Mouse (Mus musculus): ENCODE results near the gene Foxk1. TPM values are rescaled to one million over a fixed set of nuclear protein-coding genes. Genes with fewer than 3 reads are reported as not detected.
A peak's percentile ranks its signal among the peaks of the same experiment; 100 is the strongest.

The Foxk1 gene
- polyA plus RNA-seq, 1 experiment from 2014 or later, result 4.3 TPM

GRCm38 (mm10) chr5:142420920-142421319, 19.6 kb downstream of the Foxk1 start:
- H3K27ac ChIP-seq (replicated peaks), result peak overlapping the region; percentile 43
- no peak overlapping the region for H3K9ac ChIP-seq
- H3K36me3 ChIP-seq, result peaks cover 18% of the 10 kb centered on the region
- ATAC-seq (ENCODE audit: extremely low read depth, insufficient number of reproducible peaks, low FRiP score, low TSS enrichment), result no peak
- H3K4me3 ChIP-seq, result no peak overlapping the region
- no peak overlapping the region for H3K4me2 ChIP-seq
- H3K27me3 ChIP-seq (replicated peaks), result no peaks in the 10 kb centered on the region
- WGBS, result 79% methylated on average over 9 of the region's 9 CpGs
- no peaks in the 10 kb centered on the region for H3K9me3 ChIP-seq
- peaks cover 90% of the 10 kb centered on the region for H3K4me1 ChIP-seq

GRCm38 (mm10) chr5:142421886-142422285, 20.6 kb downstream of the Foxk1 start:
- H3K4me1 ChIP-seq, result peaks cover 90% of the 10 kb centered on the region

GRCm38 (mm10) chr5:142423141-142423540, 21.8 kb downstream of the Foxk1 start:
- 71% methylated on average over 10 of the region's 10 CpGs for WGBS
- peaks cover 21% of the 10 kb centered on the region for H3K36me3 ChIP-seq
- no peak overlapping the region for H3K27ac ChIP-seq (replicated peaks)
- H3K4me1 ChIP-seq, result peaks cover 92% of the 10 kb centered on the region
- H3K27me3 ChIP-seq (replicated peaks), result no peaks in the 10 kb centered on the region
- no peak overlapping the region for H3K4me3 ChIP-seq
- H3K4me2 ChIP-seq, result no peak overlapping the region
- H3K9ac ChIP-seq, result no peak overlapping the region
- no peak for ATAC-seq (ENCODE audit: extremely low read depth, insufficient number of reproducible peaks, low FRiP score, low TSS enrichment)
- no peaks in the 10 kb centered on the region for H3K9me3 ChIP-seq

More at GRCm38 (mm10) chr5:142421886-142422285, 20.6 kb downstream of the Foxk1 start:
- 73% methylated on average over 5 of the region's 5 CpGs for WGBS
- no peak overlapping the region for H3K4me2 ChIP-seq
- no peaks in the 10 kb centered on the region for H3K9me3 ChIP-seq
- no peak overlapping the region for H3K4me3 ChIP-seq
- no peaks in the 10 kb centered on the region for H3K27me3 ChIP-seq (replicated peaks)
- ATAC-seq (ENCODE audit: extremely low read depth, insufficient number of reproducible peaks, low FRiP score, low TSS enrichment), result no peak
- peaks cover 18% of the 10 kb centered on the region for H3K36me3 ChIP-seq
- H3K9ac ChIP-seq, result no peak overlapping the region
- H3K27ac ChIP-seq (replicated peaks), result no peak overlapping the region

GRCm38 (mm10) chr5:142423701-142424100, 22.4 kb downstream of the Foxk1 start:
- Histone ChIP-seq H3K27me3 (replicated peaks) (no peaks in the 10 kb centered on the region), H3K4me3 (no peak overlapping the region), H3K36me3 (peaks cover 21% of the 10 kb centered on the region), H3K4me2 (no peak overlapping the region), H3K4me1 (peaks cover 95% of the 10 kb centered on the region), H3K9me3 (no peaks in the 10 kb centered on the region), H3K27ac (replicated peaks) (peak overlapping the region; percentile 94; the same call in 1 of the 2 replicates), H3K9ac (no peak overlapping the region)
- no peak for ATAC-seq (ENCODE audit: extremely low read depth, insufficient number of reproducible peaks, low FRiP score, low TSS enrichment)
- WGBS, result 52% methylated on average over 3 of the region's 3 CpGs

- Histone ChIP-seq H3K4me2 (peak overlapping the region; percentile 47), H3K4me3 (peak overlapping the region; percentile 10; the same call in 1 of the 2 replicates), H3K36me3 (peaks cover 16% of the 10 kb centered on the region), H3K9me3 (no peaks in the 10 kb centered on the region), H3K27me3 (replicated peaks) (no peaks in the 10 kb centered on the region), H3K9ac (peak overlapping the region; percentile 15), H3K4me1 (peaks cover 90% of the 10 kb centered on the region), H3K27ac (replicated peaks) (peak overlapping the region; percentile 94)
- 28% methylated on average over 13 of the region's 13 CpGs for WGBS
- peak; percentile 39 for ATAC-seq (ENCODE audit: extremely low read depth, insufficient number of reproducible peaks, low FRiP score, low TSS enrichment)
Observed at GRCm38 (mm10) chr5:142424627-142425349, 23.5 kb downstream of the Foxk1 start.

GRCm38 (mm10) chr5:142426476-142426875, 25.2 kb downstream of the Foxk1 start:
- no peak for ATAC-seq (ENCODE audit: extremely low read depth, insufficient number of reproducible peaks, low FRiP score, low TSS enrichment)
- H3K27ac ChIP-seq (replicated peaks), result peak overlapping the region; percentile 94
- H3K36me3 ChIP-seq, result 0 out of 2 replicates have a peak, but pooled peaks cover 3% of the 10 kb centered on the region
- no peak overlapping the region for H3K4me3 ChIP-seq
- H3K9ac ChIP-seq, result no peak overlapping the region
- H3K4me1 ChIP-seq, result peaks cover 83% of the 10 kb centered on the region
- WGBS, result 88% methylated on average over 2 of the region's 2 CpGs
- no peaks in the 10 kb centered on the region for H3K9me3 ChIP-seq
- H3K27me3 ChIP-seq (replicated peaks), result no peaks in the 10 kb centered on the region
- no peak overlapping the region for H3K4me2 ChIP-seq

GRCm38 (mm10) chr5:142427876-142428275, 26.6 kb downstream of the Foxk1 start:
- H3K9ac ChIP-seq, result no peak overlapping the region
- H3K4me1 ChIP-seq, result peaks cover 83% of the 10 kb centered on the region
- ATAC-seq (ENCODE audit: extremely low read depth, insufficient number of reproducible peaks, low FRiP score, low TSS enrichment), result no peak
- H3K4me2 ChIP-seq, result no peak overlapping the region
- no peaks in the 10 kb centered on the region for H3K27me3 ChIP-seq (replicated peaks)
- 80% methylated on average over 10 of the region's 10 CpGs for WGBS
- H3K36me3 ChIP-seq, result 0 out of 2 replicates have a peak, but pooled peaks cover 3% of the 10 kb centered on the region
- H3K27ac ChIP-seq (replicated peaks), result peak overlapping the region; percentile 44
- no peak overlapping the region for H3K4me3 ChIP-seq
- H3K9me3 ChIP-seq, result no peaks in the 10 kb centered on the region

GRCm38 (mm10) chr5:142428691-142429090, 27.4 kb downstream of the Foxk1 start:
- WGBS, result 75% methylated on average over 6 of the region's 6 CpGs
- Histone ChIP-seq H3K9me3 (no peaks in the 10 kb centered on the region), H3K4me2 (no peak overlapping the region), H3K27ac (replicated peaks) (no peak overlapping the region), H3K4me3 (no peak overlapping the region), H3K9ac (no peak overlapping the region), H3K27me3 (replicated peaks) (no peaks in the 10 kb centered on the region), H3K4me1 (peaks cover 82% of the 10 kb centered on the region), H3K36me3 (peaks cover 5% of the 10 kb centered on the region; the same call in 1 of the 2 replicates)
- ATAC-seq (ENCODE audit: extremely low read depth, insufficient number of reproducible peaks, low FRiP score, low TSS enrichment), result no peak

- H3K27ac ChIP-seq (replicated peaks), result no peak overlapping the region
- H3K4me2 ChIP-seq, result no peak overlapping the region
- peaks cover 59% of the 10 kb centered on the region for H3K4me1 ChIP-seq
- WGBS, result 78% methylated on average over 12 of the region's 12 CpGs
- no peak for ATAC-seq (ENCODE audit: extremely low read depth, insufficient number of reproducible peaks, low FRiP score, low TSS enrichment)
- no peak overlapping the region for H3K9ac ChIP-seq
- no peaks in the 10 kb centered on the region for H3K27me3 ChIP-seq (replicated peaks)
- H3K4me3 ChIP-seq, result no peak overlapping the region
- H3K9me3 ChIP-seq, result no peaks in the 10 kb centered on the region
- H3K36me3 ChIP-seq, result peaks cover 18% of the 10 kb centered on the region
Observed at GRCm38 (mm10) chr5:142431029-142431428, 29.7 kb downstream of the Foxk1 start.

GRCm38 (mm10) chr5:142431811-142432434, 30.6 kb downstream of the Foxk1 start:
- no peak overlapping the region for H3K4me2 ChIP-seq
- 64% methylated on average over 9 of the region's 9 CpGs for WGBS
- no peak for ATAC-seq (ENCODE audit: extremely low read depth, insufficient number of reproducible peaks, low FRiP score, low TSS enrichment)
- H3K36me3 ChIP-seq, result peaks cover 26% of the 10 kb centered on the region
- H3K27ac ChIP-seq (replicated peaks), result no peak overlapping the region
- H3K4me1 ChIP-seq, result peaks cover 50% of the 10 kb centered on the region
- H3K27me3 ChIP-seq (replicated peaks), result no peaks in the 10 kb centered on the region
- no peaks in the 10 kb centered on the region for H3K9me3 ChIP-seq
- 0 out of 2 replicates have a peak overlapping the region, but pooled peaks have one; percentile 2 for H3K9ac ChIP-seq
- H3K4me3 ChIP-seq, result no peak overlapping the region

- Histone ChIP-seq H3K27me3 (replicated peaks) (no peaks in the 10 kb centered on the region), H3K9ac (peak overlapping the region; percentile 29; the same call in 1 of the 2 replicates), H3K27ac (replicated peaks) (no peak overlapping the region), H3K4me1 (peaks cover 42% of the 10 kb centered on the region), H3K4me2 (no peak overlapping the region), H3K9me3 (no peaks in the 10 kb centered on the region), H3K4me3 (no peak overlapping the region), H3K36me3 (peaks cover 27% of the 10 kb centered on the region)
- no peak for ATAC-seq (ENCODE audit: extremely low read depth, insufficient number of reproducible peaks, low FRiP score, low TSS enrichment)
- 71% methylated on average over 4 of the region's 4 CpGs for WGBS
Observed at GRCm38 (mm10) chr5:142432695-142433094, 31.4 kb downstream of the Foxk1 start.

Data from heart, embryonic 13.5 days (tissue).